Comparison of ENCODE assay signal across 31 mouse cellular contexts in genomic region chr16:34047543-34047942, GRCm38 (mm10).
DNase-seq lines count a peak whose midpoint lies in the region; ATAC-seq and TF ChIP-seq lines count a peak whose summit lies in the region.
"Had no signal": no experiment of that assay in that cellular context is flagged by ENCODE, and none has a peak within 500 bp of the region (broad histone marks: within the 10 kb centered on the region; RNA-seq: fewer than 3 reads in every experiment).

No protein-coding gene starts in this region.

- no peak overlapping the region for H3K4me3 ChIP-seq in liver, adult 2 months (ENCODE audit: insufficient read depth, low read depth, low read length)
- H3K4me3 ChIP-seq in intestine, postnatal 0 days (ENCODE audit: low read depth, low read length) = no peak overlapping the region
- H3K4me3 ChIP-seq in liver, embryonic 16.5 days (ENCODE audit: low read depth, low read length) = no peak overlapping the region
- no peak overlapping the region for H3K4me3 ChIP-seq in stomach, postnatal 0 days (ENCODE audit: low read depth, low read length)
- H3K4me3 ChIP-seq: embryonic facial prominence, embryonic 10.5 days; embryonic facial prominence, embryonic 15.5 days; forebrain, embryonic 12.5 days; heart, embryonic 13.5 days; limb, embryonic 13.5 days; neural tube, embryonic 12.5 days had no signal

- no peaks in the 10 kb centered on the region for H3K9me3 ChIP-seq in intestine, postnatal 0 days (ENCODE audit: control insufficient read depth)
- no peaks in the 10 kb centered on the region for H3K9me3 ChIP-seq in liver, embryonic 16.5 days (replicated peaks; ENCODE audit: control insufficient read depth, low read length)
- H3K9me3 ChIP-seq in stomach, postnatal 0 days (ENCODE audit: control insufficient read depth, low read length) = no peaks in the 10 kb centered on the region
- H3K9me3 ChIP-seq: embryonic facial prominence, embryonic 10.5 days; embryonic facial prominence, embryonic 15.5 days; forebrain, embryonic 12.5 days; heart, embryonic 13.5 days; limb, embryonic 13.5 days; neural tube, embryonic 12.5 days had no signal

- peaks cover 3% of the 10 kb centered on the region; the same call in 1 of the 2 replicates for H3K36me3 ChIP-seq in liver, adult 2 months (ENCODE audit: control insufficient read depth, insufficient read depth, low read length)
- no peaks in the 10 kb centered on the region for H3K36me3 ChIP-seq in intestine, postnatal 0 days (ENCODE audit: control insufficient read depth, insufficient read depth)
- no peaks in the 10 kb centered on the region for H3K36me3 ChIP-seq in liver, embryonic 16.5 days (ENCODE audit: control insufficient read depth, insufficient read depth)
- no peaks in the 10 kb centered on the region for H3K36me3 ChIP-seq in stomach, postnatal 0 days (ENCODE audit: control insufficient read depth, insufficient read depth, low read length)
- H3K36me3 ChIP-seq: embryonic facial prominence, embryonic 15.5 days had no signal

- no peak for TF ChIP-seq CTCF in liver, adult 2 months (IDR thresholded peaks at IDR 0.05; ENCODE audit: low read depth, low read length)
- TF ChIP-seq CTCF in intestine, postnatal 0 days (IDR thresholded peaks at IDR 0.05; ENCODE audit: low read depth) = no peak
- TF ChIP-seq CTCF in stomach, postnatal 0 days (IDR thresholded peaks at IDR 0.05; ENCODE audit: low read depth) = no peak

- peak overlapping the region; percentile 96 for H3K27ac ChIP-seq in liver, adult 2 months (replicated peaks; ENCODE audit: insufficient read depth, low read depth, low read length)
- H3K27ac ChIP-seq in intestine, postnatal 0 days (ENCODE audit: low read depth, low read length) = no peak overlapping the region
- peak overlapping the region; percentile 49 for H3K27ac ChIP-seq in liver, embryonic 16.5 days (ENCODE audit: low read length)
- no peak overlapping the region for H3K27ac ChIP-seq in stomach, postnatal 0 days (replicated peaks)
- H3K27ac ChIP-seq: embryonic facial prominence, embryonic 10.5 days; embryonic facial prominence, embryonic 15.5 days; forebrain, embryonic 12.5 days; heart, embryonic 13.5 days; hindbrain, embryonic 14.5 days; limb, embryonic 13.5 days; neural tube, embryonic 12.5 days had no signal

- TF ChIP-seq EP300 in stomach, postnatal 0 days (optimal IDR thresholded peaks at IDR 0.05) = no peak

- no peaks in the 10 kb centered on the region for H3K27me3 ChIP-seq in liver, adult 2 months (ENCODE audit: control insufficient read depth, insufficient read depth, low read length)
- H3K27me3 ChIP-seq in intestine, postnatal 0 days (replicated peaks; ENCODE audit: control insufficient read depth, insufficient read depth, low read length) = no peaks in the 10 kb centered on the region
- no peaks in the 10 kb centered on the region for H3K27me3 ChIP-seq in liver, embryonic 16.5 days (ENCODE audit: control insufficient read depth, insufficient read depth, low read depth, low read length)
- no peaks in the 10 kb centered on the region for H3K27me3 ChIP-seq in stomach, postnatal 0 days (ENCODE audit: control insufficient read depth, insufficient read depth, low read length)
- H3K27me3 ChIP-seq: embryonic facial prominence, embryonic 15.5 days; forebrain, embryonic 12.5 days; heart, embryonic 13.5 days; limb, embryonic 13.5 days; neural tube, embryonic 12.5 days had no signal

- DNase-seq in liver, adult 2 months (ENCODE audit: extremely low read depth, low read depth, low spot score) = peak; percentile 98
- no peak for DNase-seq in liver
- no peak for DNase-seq in stomach, postnatal 0 days (ENCODE audit: low spot score)
- DNase-seq in cerebellum, adult 11-12 months = no peak
- DNase-seq in neural tube, embryonic 10.5 days (ENCODE audit: extremely low spot score, low spot score) = no peak
- no peak for DNase-seq in ovary, postnatal 36 days (ENCODE audit: low spot score)
- DNase-seq: adrenal gland, adult 2 months; adrenal gland, postnatal 36 days; cerebellum, adult 2 months; cerebellum, postnatal 25 days; gastrocnemius, postnatal 25 days; heart, adult 18-20 months; heart, postnatal 10 days; kidney, adult 8-10 months; kidney, postnatal 10 days; lung, adult 2 months; lung, postnatal 14 days; thymus, adult 18-20 months; thymus, postnatal 4 days had no signal

- H3K4me1 ChIP-seq in liver, adult 2 months (ENCODE audit: control insufficient read depth, insufficient read depth, low read length) = peaks cover 25% of the 10 kb centered on the region
- H3K4me1 ChIP-seq in intestine, postnatal 0 days (replicated peaks; ENCODE audit: control insufficient read depth, insufficient read depth, low read length) = no peaks in the 10 kb centered on the region
- peaks cover 52% of the 10 kb centered on the region for H3K4me1 ChIP-seq in liver, embryonic 16.5 days (ENCODE audit: control insufficient read depth, low read depth, low read length)
- H3K4me1 ChIP-seq in stomach, postnatal 0 days (replicated peaks; ENCODE audit: control insufficient read depth, insufficient read depth) = no peaks in the 10 kb centered on the region
- H3K4me1 ChIP-seq: embryonic facial prominence, embryonic 15.5 days; limb, embryonic 13.5 days; neural tube, embryonic 12.5 days had no signal

- peaks cover 8% of the 10 kb centered on the region; the same call in 1 of the 2 replicates for H3K79me2 ChIP-seq in liver, adult 2 months (ENCODE audit: control insufficient read depth, insufficient read depth, low read length)

- 0 out of 2 replicates have a peak overlapping the region, but pooled peaks have one; percentile 57 for H3K9ac ChIP-seq in liver, adult 2 months (ENCODE audit: low read depth, low read length)
- H3K9ac ChIP-seq in intestine, postnatal 0 days (ENCODE audit: low read depth, low read length) = no peak overlapping the region
- no peak overlapping the region for H3K9ac ChIP-seq in liver, embryonic 16.5 days (ENCODE audit: low read depth, low read length)
- no peak overlapping the region for H3K9ac ChIP-seq in stomach, postnatal 0 days (ENCODE audit: low read length)
- H3K9ac ChIP-seq: embryonic facial prominence, embryonic 15.5 days; forebrain, embryonic 12.5 days; heart, embryonic 13.5 days; hindbrain, embryonic 14.5 days; limb, embryonic 13.5 days; neural tube, embryonic 12.5 days had no signal

- no peak overlapping the region for H3K4me2 ChIP-seq in intestine, postnatal 0 days (replicated peaks; ENCODE audit: low read depth)
- H3K4me2 ChIP-seq in liver, embryonic 16.5 days (ENCODE audit: low read depth, low read length) = no peak overlapping the region
- H3K4me2 ChIP-seq in stomach, postnatal 0 days (replicated peaks; ENCODE audit: low read depth) = no peak overlapping the region
- H3K4me2 ChIP-seq: embryonic facial prominence, embryonic 15.5 days; forebrain, embryonic 12.5 days; heart, embryonic 13.5 days; hindbrain, embryonic 14.5 days; limb, embryonic 13.5 days; midbrain, embryonic 11.5 days; neural tube, embryonic 12.5 days had no signal

- TF ChIP-seq POLR2A in liver, adult 2 months (IDR thresholded peaks at IDR 0.05; ENCODE audit: extremely low read depth, insufficient read depth, low read length) = no peak

- peak; percentile 81 for ATAC-seq in intestine, postnatal 0 days
- ATAC-seq in liver, embryonic 16.5 days (ENCODE audit: low read depth) = peak; percentile 71
- peak; percentile 53 for ATAC-seq in stomach, postnatal 0 days (ENCODE audit: low FRiP score, low TSS enrichment)
- ATAC-seq: activated CD4-positive, CD25-positive, alpha-beta regulatory T cell, adult 4 months; midbrain, embryonic 16.5 days had no signal

- WGBS in liver, adult 2 months = 26% methylated on average over 7 of the region's 7 CpGs
- 39% methylated on average over 7 of the region's 7 CpGs for WGBS in intestine, postnatal 0 days
- 38% methylated on average over 7 of the region's 7 CpGs for WGBS in liver, embryonic 16.5 days (ENCODE audit: insufficient replicate concordance)
- WGBS in stomach, postnatal 0 days = 44% methylated on average over 7 of the region's 7 CpGs

Comparison
In these comparisons a context has a peak if more than half of its experiments do, and no peak if none do; other contexts are left out.
1. H3K27ac ChIP-seq: peak in liver, adult 2 months (single experiment) and liver, embryonic 16.5 days (single experiment); none in intestine, postnatal 0 days (single experiment) and stomach, postnatal 0 days (single experiment).
2. Peak in every context shown above with its lines, with median percentiles within 50 percentile points of each other: ATAC-seq.